Comparison of ENCODE assay signal across 10 mouse cellular contexts in genomic region chr7:132373594-132374378, GRCm38 (mm10). TPM values are rescaled to one million over a fixed set of nuclear protein-coding genes. Genes with fewer than 3 reads are reported as not detected.
DNase-seq lines count a peak whose midpoint lies in the region; ATAC-seq and TF ChIP-seq lines count a peak whose summit lies in the region.
"Had no signal": no experiment of that assay in that cellular context is flagged by ENCODE, and none has a peak within 500 bp of the region (broad histone marks: within the 10 kb centered on the region; RNA-seq: fewer than 3 reads in every experiment).

No protein-coding gene starts in this region.

- H3K9ac ChIP-seq in embryonic facial prominence, embryonic 12.5 days = no peak overlapping the region
- H3K9ac ChIP-seq in hindbrain, embryonic 15.5 days = no peak overlapping the region

- H3K4me3 ChIP-seq in embryonic facial prominence, embryonic 12.5 days = no peak overlapping the region
- no peak overlapping the region for H3K4me3 ChIP-seq in hindbrain, embryonic 15.5 days
- no peak overlapping the region for H3K4me3 ChIP-seq in olfactory bulb, adult 2 months (ENCODE audit: insufficient read depth, low read depth, low read length)
- H3K4me3 ChIP-seq: megakaryocyte, embryonic 14.5 days had no signal

- peak overlapping the region; percentile 24; the same call in 1 of the 2 replicates for H3K4me2 ChIP-seq in embryonic facial prominence, embryonic 12.5 days (replicated peaks)
- no peak overlapping the region for H3K4me2 ChIP-seq in hindbrain, embryonic 15.5 days

- no peaks in the 10 kb centered on the region for H3K27me3 ChIP-seq in embryonic facial prominence, embryonic 12.5 days
- no peaks in the 10 kb centered on the region for H3K27me3 ChIP-seq in hindbrain, embryonic 15.5 days

- peak overlapping the region; percentile 83 for H3K27ac ChIP-seq in embryonic facial prominence, embryonic 12.5 days
- 0 out of 2 replicates have a peak overlapping the region, but pooled peaks have one; percentile 61 for H3K27ac ChIP-seq in hindbrain, embryonic 15.5 days (replicated peaks)
- H3K27ac ChIP-seq in olfactory bulb, adult 2 months (ENCODE audit: insufficient read depth, low read depth, low read length) = peak overlapping the region; percentile 76

- TF ChIP-seq CTCF in olfactory bulb, adult 2 months (IDR thresholded peaks at IDR 0.05; ENCODE audit: insufficient read depth, low read depth, low read length) = no peak; the same call in 1 of the 2 replicates

- no peaks in the 10 kb centered on the region for H3K36me3 ChIP-seq in embryonic facial prominence, embryonic 12.5 days
- H3K36me3 ChIP-seq in hindbrain, embryonic 15.5 days = no peaks in the 10 kb centered on the region

- H3K9me3 ChIP-seq in embryonic facial prominence, embryonic 12.5 days = no peaks in the 10 kb centered on the region
- no peaks in the 10 kb centered on the region for H3K9me3 ChIP-seq in hindbrain, embryonic 15.5 days
- H3K9me3 ChIP-seq: megakaryocyte, embryonic 14.5 days had no signal

- DNase-seq in left cerebral cortex, postnatal 14 days (ENCODE audit: low spot score in 2 of 2) = peak; percentile 37 to 61
- no peak for DNase-seq in left cerebral cortex, adult 18-20 months (ENCODE audit: low spot score in 2 of 2)
- no peak for DNase-seq in adrenal gland, postnatal 10 days
- DNase-seq: heart, adult 11 months had no signal

- peaks cover 17% of the 10 kb centered on the region for H3K4me1 ChIP-seq in embryonic facial prominence, embryonic 12.5 days
- H3K4me1 ChIP-seq in hindbrain, embryonic 15.5 days (replicated peaks) = peaks cover 34% of the 10 kb centered on the region
- H3K4me1 ChIP-seq in olfactory bulb, adult 2 months (ENCODE audit: control insufficient read depth, insufficient read depth, low read length) = peaks cover 23% of the 10 kb centered on the region

- ATAC-seq in embryonic facial prominence, embryonic 12.5 days (ENCODE audit: insufficient number of reproducible peaks, insufficient read depth, low FRiP score, low TSS enrichment) = peak; percentile 77
- peak; percentile 55; the same call in 1 of the 2 replicates for ATAC-seq in hindbrain, embryonic 15.5 days (ENCODE audit: low FRiP score, low read depth)
- no peak for ATAC-seq in erythroid progenitor cell, adult 5-6 weeks (replicated peaks; ENCODE audit: low FRiP score, poor library complexity, severe bottlenecking)
- no peak for ATAC-seq in megakaryocyte, adult 5-6 weeks (ENCODE audit: poor library complexity, severe bottlenecking)

- TF ChIP-seq POLR2A in olfactory bulb, adult 2 months (IDR thresholded peaks at IDR 0.05; ENCODE audit: insufficient read depth, low read depth, low read length) = no peak

- WGBS in embryonic facial prominence, embryonic 12.5 days = 32% methylated on average over 10 of the region's 10 CpGs
- WGBS in hindbrain, embryonic 15.5 days = 63% methylated on average over 10 of the region's 10 CpGs
- WGBS in olfactory bulb, adult 2 months = 37% methylated on average over 10 of the region's 10 CpGs

- intact Hi-C loops in left cerebral cortex, postnatal 14 days (cut with DNase I) = no loop called here

RNA-seq across cellular contexts. Expression of gene Chst15, which starts 56.8 kb away (rescaled TPM):
- total RNA-seq in left cerebral cortex, postnatal 14 days (2021) = 10 to 100 TPM; 33.0 to 34.7 TPM
- 10 to 100 TPM; 38.5 to 39.6 TPM for total RNA-seq in left cerebral cortex, adult 18-20 months (2021)
- 22.5 and 24.6 TPM in 2 replicates for polyA plus RNA-seq in embryonic facial prominence, embryonic 12.5 days (2016; fragmentation: Nextera tagmentation; extraction: Ambion mirVana)
- 22.3 and 27.0 TPM in 2 replicates for polyA plus RNA-seq in hindbrain, embryonic 15.5 days (2015; fragmentation: Nextera tagmentation; extraction: Ambion mirVana)
- not detected in 2 replicates for polyA plus RNA-seq in olfactory bulb, adult 2 months (2012; ENCODE audit: insufficient read depth, insufficient read length, low replicate concordance, missing spikeins)
- 10 to 100 TPM; 39.3 to 40.3 TPM for total RNA-seq in adrenal gland, postnatal 10 days (2021)
- 7.9 and 8.0 TPM in 2 replicates for total RNA-seq in erythroid progenitor cell, adult 5-6 weeks (2015; ENCODE audit: low replicate concordance)
- 3.6 and 3.8 TPM in 2 replicates for total RNA-seq in erythroid progenitor cell, adult 5-6 weeks (2017; ENCODE audit: low replicate concordance)
- 14.0 and 14.6 TPM in 2 replicates for total RNA-seq in megakaryocyte, adult 5-6 weeks (2015)
- total RNA-seq in megakaryocyte, adult 5-6 weeks (2017) = 12.9 and 17.1 TPM in 2 replicates

Comparison
In these comparisons a context has a peak if more than half of its experiments do, and no peak if none do; other contexts are left out.
1. DNase-seq: peak in left cerebral cortex, postnatal 14 days (2 of 2); none in left cerebral cortex, adult 18-20 months (0 of 2) and adrenal gland, postnatal 10 days (single experiment).
2. ATAC-seq: peak in embryonic facial prominence, embryonic 12.5 days (single experiment) and hindbrain, embryonic 15.5 days (single experiment); none in erythroid progenitor cell, adult 5-6 weeks (single experiment) and megakaryocyte, adult 5-6 weeks (single experiment).
3. Peak in every context shown above with its lines, with median percentiles within 50 percentile points of each other: H3K27ac ChIP-seq.